Mouse (Mus musculus) small intestine, adult 2 months (tissue): ENCODE data around the gene Zc3hav1l.

Experiments
- CTCF ChIP-seq: fragments of 200-500 bp; IDR thresholded peaks from 2 replicates; pipeline ENCODE4 v1.5.1; 2012; ENCODE audit warnings: low read depth, mild to moderate bottlenecking, control low read depth, inconsistent platforms, low read length, moderate library complexity, mixed read lengths; ENCODE audit not compliant: insufficient replicate concordance, insufficient read length; ENCODE audit errors: extremely low read depth
- POLR2A ChIP-seq: fragments of 200-500 bp; IDR thresholded peaks from 2 replicates; pipeline ENCODE4 v1.6.1; 2012; ENCODE audit warnings: low read depth, mild to moderate bottlenecking, control low read depth, inconsistent platforms, low read length, moderate library complexity

DNA sequence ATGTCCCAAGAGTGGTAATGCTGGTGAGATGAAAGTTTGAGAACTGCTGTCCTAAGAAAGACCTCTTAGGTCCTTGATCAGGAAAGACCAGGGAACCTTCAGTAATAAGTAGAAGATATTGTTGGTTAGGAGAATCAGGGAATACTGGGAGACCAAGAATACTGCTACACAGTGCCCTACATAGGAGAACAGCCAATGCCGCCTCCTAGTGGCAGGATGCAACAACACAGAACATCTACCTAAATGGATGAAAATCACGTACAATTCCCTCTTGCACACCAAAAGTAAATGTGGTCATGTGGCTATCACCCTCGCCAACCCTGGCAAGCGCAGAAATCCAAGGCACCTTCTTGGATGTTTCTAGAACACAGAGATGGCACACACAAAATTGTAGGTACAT is 27.5 kb upstream of the Zc3hav1l start:
- TF ChIP-seq CTCF (peak; percentile 44; the same call in 1 of the 2 replicates), POLR2A (no peak)
